Mouse (Mus musculus): Measurements from ENCODE around the gene Gm49358. TPM values are rescaled to one million over a fixed set of nuclear protein-coding genes. Genes with fewer than 3 reads are reported as not detected.
A peak's percentile ranks its signal among the peaks of the same experiment; 100 is the strongest.

Gene Gm49358
- polyA plus RNA-seq (2014; fragmentation: Nextera tagmentation; extraction: Ambion mirVana), result 0.31 TPM in 1 of 2 replicates, not detected in the other

- DNase-seq (ENCODE audit: low spot score), result no peak
- Histone ChIP-seq H3K36me3 (ENCODE audit: control insufficient read depth, insufficient read depth, low read length) (no peaks in the 10 kb centered on the region), H3K27ac (replicated peaks; ENCODE audit: low read depth, low read length) (no peak within 1 kb of the TSS), H3K27me3 (ENCODE audit: control insufficient read depth, insufficient read depth, low read length) (no peaks in the 10 kb centered on the region), H3K4me2 (ENCODE audit: low read depth, severe bottlenecking) (no peak within 1 kb of the TSS), H3K4me3 (ENCODE audit: low read depth, low read length) (no peak within 1 kb of the TSS), H3K4me1 (ENCODE audit: control insufficient read depth, insufficient read depth, low read length) (no peaks in the 10 kb centered on the region; the same call in 1 of the 2 replicates), H3K9ac (ENCODE audit: low read length) (no peak within 1 kb of the TSS), H3K9me3 (ENCODE audit: control insufficient read depth, low read length) (no peaks in the 10 kb centered on the region)
- WGBS, result 89% methylated on average over 5 of the region's 5 CpGs
- ATAC-seq (ENCODE audit: insufficient number of reproducible peaks, low FRiP score, low TSS enrichment, low read depth), result no peak
Measured at GRCm38 (mm10) chr10:86763672-86764071, at the start of gene Gm49358. TSS of gene Gm49358 (plus strand) at chr10:86763972.

GRCm38 (mm10) chr10:86727548-86727980 is 36.2 kb upstream of the Gm49358 start:
- Histone ChIP-seq H3K36me3 (ENCODE audit: control insufficient read depth, insufficient read depth, low read length) (no peaks in the 10 kb centered on the region), H3K4me2 (ENCODE audit: low read depth, severe bottlenecking) (peak overlapping the region; percentile 45), H3K9ac (ENCODE audit: low read length) (peak overlapping the region; percentile 52), H3K27ac (replicated peaks; ENCODE audit: low read depth, low read length) (0 out of 2 replicates have a peak overlapping the region, but pooled peaks have one; percentile 15), H3K27me3 (ENCODE audit: control insufficient read depth, insufficient read depth, low read length) (no peaks in the 10 kb centered on the region), H3K9me3 (ENCODE audit: control insufficient read depth, low read length) (no peaks in the 10 kb centered on the region), H3K4me3 (ENCODE audit: low read depth, low read length) (peak overlapping the region; percentile 14; the same call in 1 of the 2 replicates), H3K4me1 (ENCODE audit: control insufficient read depth, insufficient read depth, low read length) (peaks cover 4% of the 10 kb centered on the region; the same call in 1 of the 2 replicates)
- DNase-seq (ENCODE audit: low spot score) (peak; percentile 67), ATAC-seq (ENCODE audit: insufficient number of reproducible peaks, low FRiP score, low TSS enrichment, low read depth) (peak; percentile 55)
- 5% methylated on average over 12 of the region's 12 CpGs for WGBS

- H3K4me1 ChIP-seq (ENCODE audit: control insufficient read depth, insufficient read depth, low read length), result peaks cover 4% of the 10 kb centered on the region; the same call in 1 of the 2 replicates
- H3K27ac ChIP-seq (replicated peaks; ENCODE audit: low read depth, low read length), result 0 out of 2 replicates have a peak overlapping the region, but pooled peaks have one; percentile 15
- DNase-seq (ENCODE audit: low spot score) (no peak), ATAC-seq (ENCODE audit: insufficient number of reproducible peaks, low FRiP score, low TSS enrichment, low read depth) (0 out of 2 replicates have a peak, but pooled peaks have one; percentile 15)
- no peaks in the 10 kb centered on the region for H3K27me3 ChIP-seq (ENCODE audit: control insufficient read depth, insufficient read depth, low read length)
- no peaks in the 10 kb centered on the region for H3K36me3 ChIP-seq (ENCODE audit: control insufficient read depth, insufficient read depth, low read length)
- no peak overlapping the region for H3K4me2 ChIP-seq (ENCODE audit: low read depth, severe bottlenecking)
- 94% methylated on average over 3 of the region's 3 CpGs for WGBS
- no peaks in the 10 kb centered on the region for H3K9me3 ChIP-seq (ENCODE audit: control insufficient read depth, low read length)
- no peak overlapping the region for H3K9ac ChIP-seq (ENCODE audit: low read length)
- no peak overlapping the region for H3K4me3 ChIP-seq (ENCODE audit: low read depth, low read length)
Measured at GRCm38 (mm10) chr10:86728176-86728575, 35.6 kb upstream of the Gm49358 start.

- no peak overlapping the region for H3K27ac ChIP-seq (replicated peaks; ENCODE audit: low read depth, low read length)
- WGBS, result 12% methylated on average over 22 of the region's 22 CpGs
Measured at GRCm38 (mm10) chr10:86730823-86731499, 32.8 kb upstream of the Gm49358 start.

GRCm38 (mm10) chr10:86731500-86731863 is 32.3 kb upstream of the Gm49358 start:
- Histone ChIP-seq H3K27ac (replicated peaks; ENCODE audit: low read depth, low read length) (no peak overlapping the region), H3K4me3 (ENCODE audit: low read depth, low read length) (no peak overlapping the region; the same call in 1 of the 2 replicates), H3K36me3 (ENCODE audit: control insufficient read depth, insufficient read depth, low read length) (no peaks in the 10 kb centered on the region), H3K4me2 (ENCODE audit: low read depth, severe bottlenecking) (no peak overlapping the region), H3K27me3 (ENCODE audit: control insufficient read depth, insufficient read depth, low read length) (no peaks in the 10 kb centered on the region), H3K9ac (ENCODE audit: low read length) (no peak overlapping the region; the same call in 1 of the 2 replicates), H3K4me1 (ENCODE audit: control insufficient read depth, insufficient read depth, low read length) (peaks cover 9% of the 10 kb centered on the region; the same call in 1 of the 2 replicates), H3K9me3 (ENCODE audit: control insufficient read depth, low read length) (no peaks in the 10 kb centered on the region)
- WGBS, result 63% methylated on average over 2 of the region's 2 CpGs
- ATAC-seq (ENCODE audit: insufficient number of reproducible peaks, low FRiP score, low TSS enrichment, low read depth), result no peak
- DNase-seq (ENCODE audit: low spot score), result no peak

More at GRCm38 (mm10) chr10:86730823-86731499, 32.8 kb upstream of the Gm49358 start:
- Histone ChIP-seq H3K27me3 (ENCODE audit: control insufficient read depth, insufficient read depth, low read length) (no peaks in the 10 kb centered on the region), H3K36me3 (ENCODE audit: control insufficient read depth, insufficient read depth, low read length) (no peaks in the 10 kb centered on the region), H3K4me2 (ENCODE audit: low read depth, severe bottlenecking) (peak overlapping the region; percentile 60), H3K4me1 (ENCODE audit: control insufficient read depth, insufficient read depth, low read length) (peaks cover 9% of the 10 kb centered on the region; the same call in 1 of the 2 replicates), H3K9ac (ENCODE audit: low read length) (peak overlapping the region; percentile 52), H3K9me3 (ENCODE audit: control insufficient read depth, low read length) (no peaks in the 10 kb centered on the region), H3K4me3 (ENCODE audit: low read depth, low read length) (peak overlapping the region; percentile 35)
- ATAC-seq (ENCODE audit: insufficient number of reproducible peaks, low FRiP score, low TSS enrichment, low read depth) (peak; percentile 37; the same call in 1 of the 2 replicates), DNase-seq (ENCODE audit: low spot score) (peak; percentile 97)

GRCm38 (mm10) chr10:86735036-86735435 is 28.7 kb upstream of the Gm49358 start:
- Histone ChIP-seq H3K4me2 (ENCODE audit: low read depth, severe bottlenecking) (no peak overlapping the region), H3K27me3 (ENCODE audit: control insufficient read depth, insufficient read depth, low read length) (no peaks in the 10 kb centered on the region), H3K4me1 (ENCODE audit: control insufficient read depth, insufficient read depth, low read length) (0 out of 2 replicates have a peak, but pooled peaks cover 5% of the 10 kb centered on the region), H3K4me3 (ENCODE audit: low read depth, low read length) (no peak overlapping the region), H3K9me3 (ENCODE audit: control insufficient read depth, low read length) (no peaks in the 10 kb centered on the region), H3K27ac (replicated peaks; ENCODE audit: low read depth, low read length) (no peak overlapping the region), H3K9ac (ENCODE audit: low read length) (no peak overlapping the region), H3K36me3 (ENCODE audit: control insufficient read depth, insufficient read depth, low read length) (no peaks in the 10 kb centered on the region)
- DNase-seq (ENCODE audit: low spot score) (peak; percentile 24), ATAC-seq (ENCODE audit: insufficient number of reproducible peaks, low FRiP score, low TSS enrichment, low read depth) (no peak)
- WGBS, result 62% methylated on average over 4 of the region's 4 CpGs

- H3K4me1 ChIP-seq (ENCODE audit: control insufficient read depth, insufficient read depth, low read length), result no peaks in the 10 kb centered on the region
- no peaks in the 10 kb centered on the region for H3K9me3 ChIP-seq (ENCODE audit: control insufficient read depth, low read length)
- no peak overlapping the region for H3K4me3 ChIP-seq (ENCODE audit: low read depth, low read length)
- no peak overlapping the region for H3K9ac ChIP-seq (ENCODE audit: low read length)
- H3K27ac ChIP-seq (replicated peaks; ENCODE audit: low read depth, low read length), result no peak overlapping the region
- H3K36me3 ChIP-seq (ENCODE audit: control insufficient read depth, insufficient read depth, low read length), result no peaks in the 10 kb centered on the region
- ATAC-seq (ENCODE audit: insufficient number of reproducible peaks, low FRiP score, low TSS enrichment, low read depth) (no peak), DNase-seq (ENCODE audit: low spot score) (no peak)
- WGBS, result 77% methylated on average over 2 of the region's 2 CpGs
- H3K27me3 ChIP-seq (ENCODE audit: control insufficient read depth, insufficient read depth, low read length), result no peaks in the 10 kb centered on the region
- no peak overlapping the region for H3K4me2 ChIP-seq (ENCODE audit: low read depth, severe bottlenecking)
Measured at GRCm38 (mm10) chr10:86742918-86743317, 20.9 kb upstream of the Gm49358 start.

- H3K4me1 ChIP-seq (ENCODE audit: control insufficient read depth, insufficient read depth, low read length), result no peaks in the 10 kb centered on the region
- H3K27ac ChIP-seq (replicated peaks; ENCODE audit: low read depth, low read length), result no peak overlapping the region
- no peak overlapping the region for H3K9ac ChIP-seq (ENCODE audit: low read length)
- no peak for ATAC-seq (ENCODE audit: insufficient number of reproducible peaks, low FRiP score, low TSS enrichment, low read depth)
- H3K27me3 ChIP-seq (ENCODE audit: control insufficient read depth, insufficient read depth, low read length), result no peaks in the 10 kb centered on the region
- H3K9me3 ChIP-seq (ENCODE audit: control insufficient read depth, low read length), result no peaks in the 10 kb centered on the region
- no peaks in the 10 kb centered on the region for H3K36me3 ChIP-seq (ENCODE audit: control insufficient read depth, insufficient read depth, low read length)
- 83% methylated on average over 7 of the region's 7 CpGs for WGBS
- no peak overlapping the region for H3K4me2 ChIP-seq (ENCODE audit: low read depth, severe bottlenecking)
- no peak overlapping the region for H3K4me3 ChIP-seq (ENCODE audit: low read depth, low read length)
- DNase-seq (ENCODE audit: low spot score), result no peak
Measured at GRCm38 (mm10) chr10:86744306-86744705, 19.5 kb upstream of the Gm49358 start.
